Mouse (Mus musculus) midbrain, postnatal 0 days (tissue): Measurements from ENCODE around the gene Zfp661. TPM values are rescaled to one million over a fixed set of nuclear protein-coding genes. Genes with fewer than 3 reads are reported as not detected.

Source experiments
- ATAC-seq: fragments of 200-750 bp; cut with Nextera tagmentation; 2 replicates; pipeline ENCODE4 v1.8.0; 2017; ENCODE audit warnings: moderate number of reproducible peaks, mild to moderate bottlenecking, moderate TSS enrichment, moderate library complexity; ENCODE audit not compliant: low FRiP score
- DNase-seq: peaks from one replicate; pipeline ENCODE4 v3.0.0-alpha.2; 2015; ENCODE audit warnings: low spot score
- H3K27ac ChIP-seq: fragments of 300-500 bp; sonication (generic); 2 replicates; pipeline ENCODE4 v1.5.1; 2014; ENCODE audit warnings: low read depth, mild to moderate bottlenecking, low read length, mixed read lengths
- H3K27me3 ChIP-seq: fragments of 300-500 bp; sonication (generic); 2 replicates; pipeline ENCODE4 v1.6.1; 2014; ENCODE audit warnings: low read length, control low read depth, mixed read lengths; ENCODE audit not compliant: insufficient read depth
- H3K36me3 ChIP-seq: fragments of 300-500 bp; sonication (generic); 2 replicates; pipeline ENCODE4 v1.6.1; 2014; ENCODE audit warnings: low read length, control low read depth, mixed read lengths; ENCODE audit not compliant: insufficient read depth
- H3K4me1 ChIP-seq: fragments of 300-500 bp; sonication (generic); 2 replicates; pipeline ENCODE4 v1.6.1; 2014; ENCODE audit warnings: mild to moderate bottlenecking, control low read depth, antibody characterized with exemption, low read length, mixed read lengths; ENCODE audit not compliant: insufficient read depth
- H3K4me2 ChIP-seq: fragments of 300-500 bp; sonication (generic); 2 replicates; pipeline ENCODE4 v1.6.1; 2014; ENCODE audit warnings: low read depth, mild to moderate bottlenecking, low read length, mixed read lengths; ENCODE audit not compliant: poor library complexity, severe bottlenecking
- H3K4me3 ChIP-seq: fragments of 300-500 bp; sonication (generic); 2 replicates; pipeline ENCODE4 v1.5.1; 2014; ENCODE audit warnings: low read depth, mild to moderate bottlenecking, low read length, moderate library complexity
- H3K9ac ChIP-seq: fragments of 300-500 bp; sonication (generic); replicated peaks from 2 replicates; pipeline ENCODE4 v1.6.1; 2014; ENCODE audit warnings: mild to moderate bottlenecking, low read length, moderate library complexity, mixed read lengths; ENCODE audit not compliant: poor library complexity, severe bottlenecking
- H3K9me3 ChIP-seq: fragments of 300-500 bp; sonication (generic); 2 replicates; pipeline ENCODE4 v1.6.1; 2016; ENCODE audit warnings: low read length, control low read depth
- CTCF ChIP-seq: IDR thresholded peaks from 2 replicates; pipeline ENCODE4 v1.5.1; 2016; ENCODE audit warnings: antibody characterized with exemption, mild to moderate bottlenecking
- WGBS: fragments of 180-500 bp; shearing (Covaris S2); extraction: QIAGEN DNeasy Blood & Tissue Kit; methylation state at CpG from one replicate; pipeline ENCODE4 v1.1.7; 2014; 5-methylcytosine and 5-hydroxymethylcytosine counted together
- polyA plus RNA-seq: library from polyadenylated mRNA; unstranded; fragments of >200 nt; fragmentation: Nextera tagmentation; extraction: Ambion mirVana; gene quantifications from 2 replicates; pipeline ENCODE4 v1.2.1, GENCODE M21; 2015
- total RNA-seq: library from RNA; depleted of rRNA; stranded (reverse); fragments of >200 nt; gene quantifications from 2 replicates; pipeline ENCODE4 v1.2.3, GENCODE M21; 2014

Gene Zfp661
- total and polyA plus RNA-seq, 2 experiments from 2014 or later = 3.7 to 7.0 TPM

GRCm38 (mm10) chr2:127587514-127587844, 585 bp upstream of the Zfp661 start:
- peak overlapping the region; percentile 94 for H3K27ac ChIP-seq
- no peaks in the 10 kb centered on the region for H3K27me3 ChIP-seq
- WGBS = 0% methylated on average over 22 of the region's 22 CpGs
- peak overlapping the region; percentile 93 for H3K4me3 ChIP-seq
- peaks cover 5% of the 10 kb centered on the region; the same call in 1 of the 2 replicates for H3K36me3 ChIP-seq
- peak overlapping the region; percentile 89 for H3K9ac ChIP-seq
- H3K9me3 ChIP-seq = no peaks in the 10 kb centered on the region
- DNase-seq = no peak
- peak; percentile 17; the same call in 1 of the 2 replicates for ATAC-seq
- peaks cover 11% of the 10 kb centered on the region; the same call in 1 of the 2 replicates for H3K4me1 ChIP-seq
- no peak for TF ChIP-seq CTCF
- H3K4me2 ChIP-seq = peak overlapping the region; percentile 74

GRCm38 (mm10) chr2:127584436-127584858, 2.4 kb downstream of the Zfp661 start:
- peak overlapping the region; percentile 56 for H3K4me3 ChIP-seq
- TF ChIP-seq CTCF = peak; percentile 43
- H3K27me3 ChIP-seq = no peaks in the 10 kb centered on the region
- H3K36me3 ChIP-seq = peaks cover 12% of the 10 kb centered on the region
- under 1% methylated on average over 24 of the region's 24 CpGs for WGBS
- peak; percentile 97 for DNase-seq
- ATAC-seq = peak; percentile 85
- peaks cover 11% of the 10 kb centered on the region; the same call in 1 of the 2 replicates for H3K4me1 ChIP-seq
- H3K27ac ChIP-seq = peak overlapping the region; percentile 39; the same call in 1 of the 2 replicates
- peak overlapping the region; percentile 80 for H3K4me2 ChIP-seq
- peak overlapping the region; percentile 76 for H3K9ac ChIP-seq
- H3K9me3 ChIP-seq = no peaks in the 10 kb centered on the region

- H3K9ac ChIP-seq = no peak overlapping the region
- WGBS = 71% methylated on average over 1 of the region's 1 CpGs
- no peak overlapping the region for H3K4me2 ChIP-seq
- H3K27ac ChIP-seq = no peak overlapping the region
- H3K4me1 ChIP-seq = no peaks in the 10 kb centered on the region
- H3K36me3 ChIP-seq = peaks cover 20% of the 10 kb centered on the region
- peaks cover 4% of the 10 kb centered on the region; the same call in 1 of the 2 replicates for H3K9me3 ChIP-seq
- TF ChIP-seq CTCF = no peak
- DNase-seq (no peak), ATAC-seq (no peak)
- no peak overlapping the region for H3K4me3 ChIP-seq
- H3K27me3 ChIP-seq = no peaks in the 10 kb centered on the region
These were observed 13.6 kb downstream of the Zfp661 start for GRCm38 (mm10) chr2:127573322-127573721.

GRCm38 (mm10) chr2:127559070-127559966, 27.6 kb downstream of the Zfp661 start:
- 8% methylated on average over 18 of the region's 18 CpGs for WGBS

GRCm38 (mm10) chr2:127551078-127551477, 35.8 kb downstream of the Zfp661 start:
- peak; percentile 71 for TF ChIP-seq CTCF
- ATAC-seq (no peak), DNase-seq (peak; percentile 70)
- H3K4me1 ChIP-seq = no peaks in the 10 kb centered on the region
- H3K9ac ChIP-seq = no peak overlapping the region
- WGBS = 58% methylated on average over 5 of the region's 5 CpGs
- H3K4me2 ChIP-seq = no peak overlapping the region
- H3K36me3 ChIP-seq = no peaks in the 10 kb centered on the region
- no peak overlapping the region for H3K4me3 ChIP-seq
- no peaks in the 10 kb centered on the region for H3K9me3 ChIP-seq
- H3K27ac ChIP-seq = no peak overlapping the region
- H3K27me3 ChIP-seq = no peaks in the 10 kb centered on the region

More at GRCm38 (mm10) chr2:127559070-127559966, 27.6 kb downstream of the Zfp661 start:
- ATAC-seq (peak; percentile 99), DNase-seq (peak; percentile 97)
- H3K9me3 ChIP-seq = no peaks in the 10 kb centered on the region
- H3K9ac ChIP-seq = 0 out of 2 replicates have a peak overlapping the region, but pooled peaks have one; percentile 29
- peak overlapping the region; percentile 43 for H3K4me2 ChIP-seq
- H3K36me3 ChIP-seq = no peaks in the 10 kb centered on the region
- peak; percentile 92 for TF ChIP-seq CTCF
- peak overlapping the region; percentile 30 for H3K4me3 ChIP-seq
- 0 out of 2 replicates have a peak overlapping the region, but pooled peaks have one; percentile 47 for H3K27ac ChIP-seq
- H3K27me3 ChIP-seq = no peaks in the 10 kb centered on the region; the same call in 1 of the 2 replicates
- H3K4me1 ChIP-seq = no peaks in the 10 kb centered on the region

- Histone ChIP-seq H3K9ac (no peak overlapping the region), H3K27me3 (no peaks in the 10 kb centered on the region), H3K9me3 (no peaks in the 10 kb centered on the region), H3K4me2 (no peak overlapping the region), H3K4me3 (no peak overlapping the region), H3K36me3 (no peaks in the 10 kb centered on the region), H3K27ac (no peak overlapping the region), H3K4me1 (no peaks in the 10 kb centered on the region)
- no peak for TF ChIP-seq CTCF
- DNase-seq (no peak), ATAC-seq (no peak)
- WGBS = 74% methylated on average over 1 of the region's 1 CpGs
These were observed 36.4 kb downstream of the Zfp661 start for GRCm38 (mm10) chr2:127550446-127550845.
